ENCODE assay signal across 30 mouse cellular contexts in the genomic region with DNA sequence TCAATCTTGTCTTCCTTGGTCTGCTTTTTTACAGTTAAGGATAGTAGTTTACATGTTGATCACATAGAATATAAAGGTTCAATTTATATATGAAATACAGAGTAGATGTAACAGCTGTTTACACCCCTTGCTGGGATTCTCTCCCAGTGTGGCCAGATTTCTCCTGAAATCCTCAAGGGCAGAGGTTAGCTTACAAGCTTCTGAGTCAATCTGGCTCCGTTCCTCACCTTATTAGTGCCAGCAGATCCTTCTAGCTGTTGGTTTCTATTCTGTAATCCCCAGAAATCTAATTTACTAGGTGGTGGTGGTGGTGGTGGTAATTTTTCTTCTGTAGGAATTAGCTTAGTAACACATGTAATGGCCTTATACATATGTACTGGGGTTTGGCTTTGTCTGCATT.
DNase-seq lines count a peak whose midpoint lies in the region; ATAC-seq lines count a peak whose summit lies in the region.
"Had no signal": no experiment of that assay in that cellular context is flagged by ENCODE, and none has a peak within 500 bp of the region (broad histone marks: within the 10 kb centered on the region; RNA-seq: fewer than 3 reads in every experiment).

No protein-coding gene starts in this region.

- no peak overlapping the region for H3K4me3 ChIP-seq in forebrain, embryonic 11.5 days (ENCODE audit: low read depth, low read length)
- H3K4me3 ChIP-seq: embryonic facial prominence, embryonic 10.5 days; embryonic facial prominence, embryonic 13.5 days; erythroblast, embryonic 14.5 days; forebrain, embryonic 13.5 days; heart, adult 2 months; heart, embryonic 10.5 days; heart, embryonic 13.5 days had no signal

- WGBS in forebrain, embryonic 11.5 days, result 74% methylated on average over 1 of the region's 1 CpGs

- no peak overlapping the region for H3K27ac ChIP-seq in forebrain, embryonic 11.5 days (ENCODE audit: low read depth, low read length)
- H3K27ac ChIP-seq: embryonic facial prominence, embryonic 10.5 days; embryonic facial prominence, embryonic 13.5 days; forebrain, embryonic 13.5 days; heart, adult 2 months; heart, embryonic 10.5 days; heart, embryonic 13.5 days; hindbrain, embryonic 14.5 days; hindbrain, postnatal 0 days had no signal

- no peaks in the 10 kb centered on the region for H3K9me3 ChIP-seq in forebrain, embryonic 11.5 days (ENCODE audit: control insufficient read depth, low read length)
- H3K9me3 ChIP-seq: embryonic facial prominence, embryonic 10.5 days; embryonic facial prominence, embryonic 13.5 days; forebrain, embryonic 13.5 days; heart, embryonic 10.5 days; heart, embryonic 13.5 days had no signal

- ATAC-seq in forebrain, embryonic 11.5 days (replicated peaks; ENCODE audit: low FRiP score), result no peak
- ATAC-seq: activated CD4-positive, CD25-positive, alpha-beta regulatory T cell, adult 4 months; CD4-positive, CD25-positive, alpha-beta regulatory T cell, adult 4 months; forebrain, embryonic 13.5 days; forebrain, embryonic 16.5 days; hindbrain, postnatal 0 days; inflammation-experienced regulatory T-cells, adult 6 months; intestine, embryonic 16.5 days had no signal

- no peak overlapping the region for H3K4me2 ChIP-seq in forebrain, embryonic 11.5 days (ENCODE audit: low read depth, low read length, severe bottlenecking)
- H3K4me2 ChIP-seq: embryonic facial prominence, embryonic 13.5 days; forebrain, embryonic 13.5 days; heart, embryonic 13.5 days; hindbrain, embryonic 14.5 days had no signal

- DNase-seq in adrenal gland, adult 8-10 months, result peak; percentile 20
- DNase-seq in adrenal gland, postnatal 4 days (ENCODE audit: low spot score in 2 of 2), result no peak
- DNase-seq in 3T3-L1 (ENCODE audit: low read depth, low spot score) (peak; percentile 44), adipocyte (ENCODE audit: low spot score) (peak; percentile 83)
- DNase-seq in kidney, postnatal 14 days, result no peak
- no peak for DNase-seq in forebrain, embryonic 11.5 days (ENCODE audit: low spot score)
- DNase-seq: cerebellum, adult 11-12 months; cerebellum, adult 8-10 months; cerebellum, postnatal 10 days; cerebellum, postnatal 36 days; embryo, embryonic 11 days; gastrocnemius, postnatal 10 days; gastrocnemius, postnatal 36 days; heart, adult 2 months; heart, postnatal 14 days; heart, postnatal 4 days; kidney, adult 18-20 months had no signal

- no peak overlapping the region for H3K9ac ChIP-seq in forebrain, embryonic 11.5 days (ENCODE audit: low read length)
- H3K9ac ChIP-seq: embryonic facial prominence, embryonic 13.5 days; forebrain, embryonic 13.5 days; heart, embryonic 13.5 days; hindbrain, embryonic 14.5 days had no signal

- no peaks in the 10 kb centered on the region for H3K27me3 ChIP-seq in forebrain, embryonic 11.5 days (ENCODE audit: control insufficient read depth, insufficient read depth, low read length)
- H3K27me3 ChIP-seq: embryonic facial prominence, embryonic 13.5 days; forebrain, embryonic 13.5 days; heart, embryonic 13.5 days had no signal

- no peaks in the 10 kb centered on the region for H3K4me1 ChIP-seq in forebrain, embryonic 11.5 days (replicated peaks; ENCODE audit: control insufficient read depth, insufficient read depth, low read length)
- H3K4me1 ChIP-seq: forebrain, embryonic 13.5 days; heart, embryonic 10.5 days; heart, embryonic 13.5 days had no signal

- H3K36me3 ChIP-seq in forebrain, embryonic 11.5 days (ENCODE audit: control insufficient read depth, insufficient read depth, low read length), result no peaks in the 10 kb centered on the region
- H3K36me3 ChIP-seq: embryonic facial prominence, embryonic 10.5 days; embryonic facial prominence, embryonic 13.5 days; heart, embryonic 10.5 days; heart, embryonic 13.5 days had no signal

Comparison
In these comparisons a context has a peak if more than half of its experiments do, and no peak if none do; other contexts are left out.
1. DNase-seq: peak in adrenal gland, adult 8-10 months (single experiment), 3T3-L1 (single experiment) and adipocyte (single experiment); none in adrenal gland, postnatal 4 days (0 of 2), kidney, postnatal 14 days (single experiment) and forebrain, embryonic 11.5 days (single experiment).